Mouse (Mus musculus) brain, embryonic 18.5 days (tissue): ENCODE results near the gene 8030474K03Rik.
A peak's percentile ranks its signal among the peaks of the same experiment; 100 is the strongest.
"Not testable (repeated sequence)": the region's sequence is repeated elsewhere in the genome, so short reads cannot be mapped to it uniquely, and the experiment has no call there.

ENCODE experiments used
- DNase-seq: peaks from one replicate; pipeline ENCODE4 v3.0.0-alpha.2; 2012; ENCODE audit warnings: low read depth, low spot score

8030474K03Rik gene

GRCm38 (mm10) chrX:101794342-101794741 lies at the start of gene 8030474K03Rik, which contains the start of gene Gm4779:
TSS of gene 8030474K03Rik (plus strand) at chrX:101794656.
TSS of gene Gm4779 (minus strand) at chrX:101794423.
- no peak for DNase-seq

GRCm38 (mm10) chrX:101750144-101750543 lies 44.3 kb upstream of the 8030474K03Rik start:
- no peak for DNase-seq

DNA sequence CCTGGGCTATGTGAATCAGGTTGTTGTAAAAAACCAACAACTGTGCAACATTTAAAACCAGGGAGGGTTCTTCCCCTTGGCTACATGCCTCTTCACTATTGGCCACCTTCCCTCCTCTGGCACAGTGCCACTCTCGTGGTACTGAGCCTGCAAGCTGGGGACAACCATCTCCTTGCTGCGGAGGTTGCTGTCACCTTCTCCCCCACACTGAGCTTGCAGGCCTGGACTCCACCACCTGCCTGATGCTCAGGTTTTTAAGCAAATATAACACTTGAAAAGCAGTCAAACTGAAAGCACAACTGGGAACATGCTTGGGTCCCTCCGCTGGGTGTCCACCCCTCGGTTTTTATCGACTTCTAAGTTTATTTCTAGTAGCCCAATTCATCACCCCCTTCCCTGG lies 40.0 kb upstream of the 8030474K03Rik start:
- DNase-seq = no peak

- no peak for DNase-seq
These were observed 29.8 kb upstream of the 8030474K03Rik start for GRCm38 (mm10) chrX:101764621-101765020.

DNA sequence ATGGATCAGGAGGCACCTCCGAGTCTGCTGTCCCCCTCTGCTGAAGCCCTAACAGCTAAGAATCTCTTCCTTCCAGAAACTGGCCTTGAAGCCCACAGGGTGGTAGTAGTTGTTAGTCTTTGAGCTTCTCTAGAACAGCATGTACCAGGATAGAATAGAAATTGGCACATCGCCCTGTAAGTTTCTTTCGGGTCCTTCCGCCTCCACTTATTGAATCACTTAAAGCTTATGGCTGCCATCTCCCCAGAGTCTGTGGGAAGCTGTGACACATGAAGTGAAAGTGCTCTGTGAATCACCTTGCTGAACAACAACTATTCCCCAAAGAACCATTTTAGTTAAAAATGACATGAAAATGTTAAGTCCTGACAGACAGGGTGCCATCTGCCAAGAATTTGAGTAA lies 29.3 kb upstream of the 8030474K03Rik start:
- no peak for DNase-seq

GRCm38 (mm10) chrX:101767280-101767679 lies 27.2 kb upstream of the 8030474K03Rik start:
- DNase-seq = no peak

DNA sequence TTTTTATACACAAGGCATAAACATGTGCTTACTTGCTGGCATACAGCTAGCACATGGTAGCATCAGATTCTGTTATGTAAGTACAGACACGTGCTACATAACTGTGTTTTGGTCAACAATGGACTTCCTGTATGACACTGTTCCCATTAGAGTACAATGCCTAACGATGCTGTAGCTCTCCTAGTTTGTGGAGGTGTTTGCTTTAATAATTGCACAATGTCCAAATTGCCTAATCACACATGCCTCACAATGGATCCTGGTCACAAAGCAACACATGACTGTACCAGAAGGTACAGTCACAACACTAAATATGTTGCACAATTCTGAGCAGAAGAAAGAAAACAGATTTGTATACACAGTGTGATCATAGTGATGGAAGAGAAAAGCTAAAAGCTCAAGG lies 25.0 kb upstream of the 8030474K03Rik start:
- no peak for DNase-seq

DNA sequence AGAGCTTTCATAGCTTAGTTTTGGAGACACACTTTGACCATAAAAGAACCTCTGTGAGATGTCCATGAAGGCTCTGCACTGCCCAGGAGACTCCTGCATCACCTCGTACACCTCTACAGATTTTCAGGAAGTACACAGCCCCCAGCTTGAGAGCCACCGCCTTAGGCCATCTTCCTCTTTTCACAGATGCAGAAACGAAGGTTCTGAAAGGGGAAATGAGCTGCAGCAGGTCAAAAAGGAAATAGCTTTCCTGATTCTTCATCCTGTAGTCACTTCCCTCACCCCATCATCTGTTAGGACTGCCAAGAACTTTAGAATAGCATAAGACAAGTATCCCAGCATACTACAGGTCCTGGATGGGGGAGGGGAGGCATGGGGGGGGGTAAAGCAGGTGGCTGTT lies 24.1 kb upstream of the 8030474K03Rik start:
- no peak for DNase-seq

GRCm38 (mm10) chrX:101772035-101772434 lies 22.4 kb upstream of the 8030474K03Rik start:
- DNase-seq = no peak

- peak; percentile 2 for DNase-seq
These were observed 2.9 kb upstream of the 8030474K03Rik start for GRCm38 (mm10) chrX:101791551-101791950.

DNA sequence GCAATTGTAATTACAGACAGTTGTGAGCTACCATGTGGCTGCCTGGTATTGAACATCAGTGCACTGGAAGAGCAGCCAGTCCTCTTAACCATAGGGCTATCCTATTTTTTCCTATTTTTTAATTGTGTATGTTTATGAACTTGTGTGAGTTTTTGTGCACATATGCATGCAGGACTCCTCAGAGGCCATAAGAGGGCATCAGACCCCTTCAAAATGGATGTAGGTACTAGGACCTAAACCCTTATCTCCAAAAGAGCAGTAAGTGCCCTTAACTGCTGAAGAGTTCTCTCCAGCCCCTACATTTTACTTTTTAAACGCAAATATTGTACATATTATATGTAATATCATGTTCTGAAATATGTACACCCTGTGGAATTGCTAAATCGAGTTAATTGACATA lies 11.1 kb downstream of the 8030474K03Rik start:
- DNase-seq = peak; percentile 1

DNA sequence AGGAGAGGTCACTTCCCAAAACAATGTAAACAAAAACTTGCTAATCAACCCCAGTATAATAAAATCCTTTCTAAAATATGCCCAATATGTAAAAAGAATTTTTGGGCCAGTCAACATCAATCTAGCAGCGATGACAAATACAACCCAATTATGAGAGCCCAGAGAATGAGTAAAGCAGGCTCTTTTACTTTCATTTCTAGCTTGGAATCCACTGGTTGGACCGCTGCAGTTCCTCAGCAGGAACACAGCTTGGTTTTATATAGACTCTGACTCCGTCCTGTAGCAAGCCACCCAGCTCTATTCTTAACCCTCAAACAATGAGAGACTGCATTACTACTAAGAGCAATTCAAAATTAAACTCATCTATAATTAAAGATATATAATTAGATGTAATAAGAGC lies 17.3 kb downstream of the 8030474K03Rik start:
- no peak for DNase-seq

- no peak for DNase-seq
These were observed 24.7 kb downstream of the 8030474K03Rik start for GRCm38 (mm10) chrX:101819163-101819562.

GRCm38 (mm10) chrX:101819980-101820379 lies 25.5 kb downstream of the 8030474K03Rik start:
- DNase-seq = not testable (repeated sequence)

GRCm38 (mm10) chrX:101847191-101847795 lies 52.8 kb downstream of the 8030474K03Rik start:
- no peak for DNase-seq
